Mouse (Mus musculus) urinary bladder, adult 2 months (tissue): ENCODE measurements around the gene Decr2. TPM values are rescaled to one million over a fixed set of nuclear protein-coding genes. Genes with fewer than 3 reads are reported as not detected.
"Not testable (repeated sequence)": the region's sequence is repeated elsewhere in the genome, so short reads cannot be mapped to it uniquely, and the experiment has no call there.

Experiments
- DNase-seq: peaks from one replicate; pipeline ENCODE4 v3.0.0; 2022; ENCODE audit warnings: low spot score
- polyA plus RNA-seq: library from polyadenylated mRNA; depleted of rRNA; stranded (reverse); fragments of >200 nt; gene quantifications from 2 replicates; pipeline ENCODE4 v1.2.3, GENCODE M21; 2012; rRNA removed

Gene Decr2
- 81.4 and 105 TPM in 2 replicates for polyA plus RNA-seq

DNA sequence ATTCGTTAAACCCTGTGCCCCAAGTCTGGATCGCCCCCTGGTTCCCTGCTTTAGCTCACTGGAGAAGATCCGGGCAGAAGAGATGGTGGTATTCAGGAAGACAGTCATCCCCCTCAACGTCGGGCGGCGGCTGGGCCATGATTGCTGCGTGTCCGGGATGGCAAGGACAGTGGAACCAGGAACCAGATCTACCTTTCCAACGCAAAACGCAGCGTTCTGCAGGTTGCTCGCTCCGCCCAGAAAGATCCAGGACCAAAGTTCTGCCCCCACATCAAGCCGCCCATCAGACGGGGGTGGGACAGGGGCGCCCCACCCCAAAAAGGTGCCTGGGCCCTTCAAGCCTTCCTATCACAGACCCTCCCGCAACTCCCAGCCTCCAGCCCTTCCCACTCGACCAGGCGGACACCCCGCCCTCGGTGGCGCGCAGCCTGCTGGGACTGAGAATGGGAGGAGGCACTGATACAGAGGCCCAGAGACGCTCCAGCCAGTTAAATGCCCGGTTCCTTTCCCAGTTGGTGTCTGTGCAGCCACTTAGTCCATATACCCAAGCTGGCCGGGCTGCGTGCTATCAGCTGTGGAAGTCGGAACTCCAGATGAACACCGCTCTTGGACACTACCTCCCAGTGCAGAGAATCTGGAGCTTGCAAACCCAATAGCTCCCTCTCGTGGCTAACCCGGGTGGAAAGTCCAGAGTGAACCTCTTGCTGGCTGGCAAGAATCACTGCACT, at the start of gene Decr2:
Gene Decr2, minus strand, starts transcription at position 433 of the 728 bp plus-strand sequence.
- peak; percentile 82 for DNase-seq

DNA sequence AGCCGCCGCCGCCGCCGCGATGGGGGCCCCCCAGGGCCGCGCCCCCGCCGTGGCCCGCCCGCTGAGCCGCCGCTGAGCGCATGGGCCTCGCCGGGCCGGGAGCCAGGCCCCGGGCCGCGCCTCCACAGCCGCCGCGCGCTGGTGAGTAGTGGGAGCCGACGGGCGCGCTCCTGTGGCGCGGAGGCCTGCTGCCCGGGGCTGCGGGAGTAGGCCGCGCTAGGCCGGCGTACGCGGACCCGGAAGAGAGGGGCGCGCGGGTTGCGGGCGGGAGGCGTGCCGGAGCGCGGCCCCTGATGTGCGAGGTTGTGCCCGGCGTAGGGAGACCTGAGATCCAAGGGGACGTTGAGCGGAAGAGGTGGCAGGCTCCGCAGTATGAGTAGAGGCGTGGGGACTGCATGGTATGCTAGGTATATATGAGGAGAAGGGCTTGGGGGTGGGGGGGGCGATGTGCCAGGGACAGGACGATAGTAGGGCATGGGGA, 48.8 kb upstream of the Decr2 start:
- DNase-seq, result no peak

DNA sequence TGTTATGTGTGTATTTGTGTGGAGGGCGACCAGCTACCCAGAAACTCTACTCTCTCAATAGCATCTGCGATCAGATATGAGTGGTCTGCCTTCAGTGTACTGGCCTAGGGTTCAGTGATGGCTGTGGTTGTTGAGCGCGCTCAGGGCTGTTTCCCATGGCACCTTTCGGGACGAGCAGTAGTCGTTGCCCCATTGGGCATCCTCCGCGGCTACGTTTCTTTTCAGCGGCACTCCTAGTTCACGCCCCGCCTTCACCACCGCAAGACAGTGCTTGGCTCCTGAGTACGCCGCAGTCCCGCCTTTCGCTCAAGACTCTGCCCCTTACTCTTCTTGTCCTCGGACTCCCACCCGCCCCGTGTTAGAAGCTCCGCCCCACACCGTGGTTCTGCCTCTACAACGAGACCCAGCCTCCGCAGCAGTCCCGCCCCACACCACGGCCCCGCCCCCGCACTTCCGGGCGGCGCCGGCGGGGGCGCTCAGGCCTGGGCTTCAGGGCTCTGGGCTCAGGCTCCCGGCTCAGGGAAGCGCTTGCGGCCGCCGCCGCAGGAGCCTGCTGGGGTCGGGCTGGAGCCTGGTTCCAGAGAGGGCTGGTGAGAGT, 48.2 kb upstream of the Decr2 start, which contains the start of gene Axin1:
Gene Axin1, plus strand, starts transcription at position 450 of the 598 bp plus-strand sequence.
- DNase-seq, result peak; percentile 84

DNA sequence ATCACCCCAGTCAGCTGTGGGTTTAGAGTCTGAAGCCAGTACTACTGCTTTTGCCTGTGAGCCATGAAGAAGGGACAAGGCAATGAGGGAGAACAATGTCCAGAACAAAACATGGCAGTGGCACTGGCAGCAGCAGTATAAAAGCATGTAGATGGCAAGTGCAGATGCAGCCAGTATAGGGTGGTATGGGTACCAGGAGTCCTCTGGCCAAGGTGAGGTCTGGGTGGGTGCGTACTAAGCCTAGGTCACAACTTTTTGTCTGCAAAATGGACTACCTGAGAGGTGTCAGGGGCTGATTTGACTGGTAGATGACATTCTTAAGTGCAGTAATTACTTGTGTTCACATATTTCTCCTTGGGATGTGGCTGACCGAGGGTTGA, 47.6 kb upstream of the Decr2 start:
- DNase-seq, result no peak

DNA sequence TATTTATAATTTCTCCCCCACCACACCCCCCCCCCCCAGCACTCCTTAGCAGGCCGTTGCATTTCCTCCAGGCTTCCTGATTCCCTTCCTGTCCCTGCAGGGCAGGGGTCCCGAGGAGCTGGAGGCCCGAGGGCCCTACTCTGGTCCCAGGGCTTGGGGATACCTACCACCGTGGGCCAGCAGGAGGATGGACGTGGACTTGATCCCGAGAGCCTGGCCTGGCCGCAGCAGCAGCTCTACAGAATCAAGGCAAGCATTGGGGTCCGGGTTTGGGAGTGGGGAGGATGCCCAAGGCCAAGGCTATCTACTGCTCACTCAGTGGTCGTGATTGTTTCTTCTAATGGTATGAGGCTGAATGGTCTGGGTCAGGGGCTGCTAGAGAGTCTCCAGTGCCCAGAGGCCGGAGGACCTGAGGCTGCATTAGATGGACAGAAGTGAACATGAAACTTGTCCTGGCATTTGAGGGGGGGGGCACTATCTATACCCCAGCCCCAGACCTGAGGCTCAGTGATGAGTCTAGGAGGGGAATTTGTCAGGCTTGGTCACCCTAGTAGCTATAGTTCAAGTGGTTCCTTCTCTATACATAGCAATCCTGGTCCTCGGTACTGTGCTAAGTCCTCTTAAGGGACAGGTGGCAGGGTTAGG, 47.1 kb upstream of the Decr2 start:
- no peak for DNase-seq

DNA sequence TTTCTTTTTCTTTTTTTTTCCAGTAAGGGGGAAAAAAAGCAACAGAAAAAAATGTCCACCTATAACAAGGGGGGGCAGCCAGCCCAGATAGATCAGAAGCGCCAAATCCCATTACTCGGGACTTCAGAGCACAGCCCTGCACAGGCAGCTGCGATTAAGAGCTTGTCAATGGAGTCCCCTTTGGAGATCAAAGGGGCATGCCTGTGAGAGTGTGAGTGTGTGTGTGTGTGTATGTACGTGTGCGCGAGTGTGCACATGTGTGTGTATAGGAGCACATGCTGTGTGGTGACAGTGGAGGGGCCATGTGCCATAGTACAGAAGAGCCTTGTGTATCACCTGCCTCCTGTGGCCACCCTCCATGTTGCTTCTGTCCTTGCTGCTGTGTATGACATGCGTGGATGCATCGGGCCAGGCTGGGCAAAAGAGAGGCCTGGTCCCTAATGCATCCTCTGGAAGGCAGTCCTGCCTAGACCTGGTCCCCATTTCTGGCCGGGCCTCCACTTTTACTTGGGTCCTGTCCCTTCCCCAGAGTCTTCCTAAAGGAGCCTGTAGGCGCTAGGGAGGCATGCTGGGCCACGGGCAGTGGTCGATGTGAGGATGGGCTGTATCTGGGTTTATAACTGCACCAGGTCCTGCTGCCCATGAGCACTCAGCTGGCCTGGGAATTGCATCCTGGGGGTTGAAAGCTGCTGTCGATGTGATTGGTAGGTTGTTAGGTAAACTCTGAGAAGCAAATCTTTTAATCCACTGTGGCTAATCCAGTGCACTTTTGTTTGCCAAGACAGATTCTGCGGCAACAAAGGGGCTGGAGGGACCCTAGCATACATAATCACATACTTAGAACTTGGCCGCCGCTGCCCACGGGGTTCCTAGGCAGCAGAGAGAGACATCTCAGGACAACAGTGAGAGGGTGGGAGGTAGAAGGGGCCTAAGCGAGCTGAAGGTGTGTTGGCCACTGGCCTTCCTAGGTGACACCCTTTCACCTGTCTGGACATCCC, 42.0 kb upstream of the Decr2 start:
- DNase-seq, result no peak

DNA sequence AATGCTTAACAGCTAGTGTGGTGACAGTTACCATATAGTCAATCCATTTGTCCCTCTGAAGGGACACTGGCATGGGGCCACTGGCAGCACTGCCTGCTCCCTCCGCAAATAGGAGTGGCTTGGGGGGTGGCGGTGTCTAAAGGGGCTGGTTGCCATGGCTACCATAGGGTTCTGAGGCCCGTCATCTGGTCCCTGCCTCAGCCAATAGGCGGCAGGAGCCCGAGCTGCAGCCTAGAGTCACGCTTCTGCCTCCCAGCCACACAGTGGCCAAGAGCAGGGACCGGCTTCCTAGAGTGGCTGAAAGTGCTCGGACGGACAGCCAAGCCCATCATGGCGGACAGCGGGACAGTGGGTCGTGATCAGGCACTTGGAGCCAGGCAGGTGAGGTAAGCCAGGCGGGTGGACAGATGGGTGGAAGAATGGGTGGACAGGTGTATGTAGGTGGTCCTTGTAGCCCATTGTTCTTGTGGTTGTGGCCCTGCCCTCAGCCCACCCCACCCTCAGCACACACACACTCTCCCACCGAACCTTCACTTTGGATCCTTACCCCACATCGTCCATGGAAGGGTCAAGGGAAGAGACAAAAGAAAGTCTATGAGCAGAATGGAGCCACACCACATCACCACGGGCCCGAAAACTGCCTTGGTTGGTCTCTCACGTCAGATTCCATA, 41.1 kb upstream of the Decr2 start:
- no peak for DNase-seq

DNA sequence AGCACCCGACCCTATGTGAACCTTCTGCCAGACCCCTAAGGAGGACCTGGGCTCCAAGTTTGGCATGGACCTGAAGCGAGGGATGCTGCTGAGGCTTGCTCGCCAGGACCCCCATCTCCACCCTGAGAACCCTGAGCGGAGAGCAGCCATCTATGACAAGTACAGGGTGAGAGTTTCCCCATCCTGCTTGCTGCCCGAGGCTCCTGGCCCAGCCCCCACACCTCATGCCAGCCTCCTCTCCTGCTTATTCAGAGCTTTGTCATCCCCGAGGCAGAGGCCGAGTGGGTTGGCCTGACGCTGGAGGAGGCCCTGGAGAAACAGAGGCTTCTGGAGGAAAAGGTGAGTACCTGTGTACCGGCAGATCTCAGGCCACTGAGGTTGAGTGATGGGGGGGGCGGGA, 35.1 kb upstream of the Decr2 start:
- no peak for DNase-seq

DNA sequence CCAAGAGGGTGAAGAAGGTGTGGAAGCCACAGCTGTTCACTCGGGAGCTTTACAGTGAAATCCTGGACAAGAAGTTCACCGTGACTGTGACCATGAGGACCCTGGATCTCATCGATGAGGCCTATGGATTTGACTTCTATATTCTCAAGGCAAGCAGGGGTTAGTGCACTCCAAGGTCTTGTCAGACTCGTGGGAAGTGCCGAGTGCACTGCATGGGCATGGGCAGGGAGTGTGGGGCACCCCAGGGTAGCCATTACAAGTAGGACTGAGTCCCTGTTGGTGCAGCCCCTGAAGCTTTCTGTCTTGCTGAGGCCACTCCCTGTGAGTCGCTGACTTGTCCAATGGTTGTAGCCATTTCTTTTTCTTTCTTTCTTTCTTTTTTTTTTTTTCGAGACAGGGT, 34.4 kb upstream of the Decr2 start:
- no peak for DNase-seq

DNA sequence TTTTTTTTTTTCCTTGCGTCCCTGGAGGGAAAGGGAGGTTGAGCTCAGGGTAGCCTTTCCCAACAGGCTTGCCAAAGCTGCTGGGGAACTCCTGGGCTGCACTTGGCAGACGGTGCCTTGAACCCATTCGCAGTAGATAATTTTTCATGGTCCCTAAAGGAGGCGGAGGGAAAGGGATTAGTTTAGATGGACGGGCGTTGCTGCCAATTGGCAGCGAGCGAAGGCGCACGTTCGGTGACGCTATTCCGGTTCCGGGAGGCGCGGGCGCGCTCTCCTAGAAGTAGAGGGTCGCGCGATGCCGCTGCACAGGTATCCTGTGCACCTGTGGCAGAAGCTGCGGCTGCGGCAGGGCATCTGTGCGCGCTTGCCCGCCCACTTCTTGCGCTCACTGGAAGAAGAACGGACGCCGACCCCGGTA, 33.1 kb upstream of the Decr2 start, which contains the start of gene Mrpl28:
Gene Mrpl28, plus strand, starts transcription at position 234 of the 418 bp plus-strand sequence.
- DNase-seq, result peak; percentile 67

DNA sequence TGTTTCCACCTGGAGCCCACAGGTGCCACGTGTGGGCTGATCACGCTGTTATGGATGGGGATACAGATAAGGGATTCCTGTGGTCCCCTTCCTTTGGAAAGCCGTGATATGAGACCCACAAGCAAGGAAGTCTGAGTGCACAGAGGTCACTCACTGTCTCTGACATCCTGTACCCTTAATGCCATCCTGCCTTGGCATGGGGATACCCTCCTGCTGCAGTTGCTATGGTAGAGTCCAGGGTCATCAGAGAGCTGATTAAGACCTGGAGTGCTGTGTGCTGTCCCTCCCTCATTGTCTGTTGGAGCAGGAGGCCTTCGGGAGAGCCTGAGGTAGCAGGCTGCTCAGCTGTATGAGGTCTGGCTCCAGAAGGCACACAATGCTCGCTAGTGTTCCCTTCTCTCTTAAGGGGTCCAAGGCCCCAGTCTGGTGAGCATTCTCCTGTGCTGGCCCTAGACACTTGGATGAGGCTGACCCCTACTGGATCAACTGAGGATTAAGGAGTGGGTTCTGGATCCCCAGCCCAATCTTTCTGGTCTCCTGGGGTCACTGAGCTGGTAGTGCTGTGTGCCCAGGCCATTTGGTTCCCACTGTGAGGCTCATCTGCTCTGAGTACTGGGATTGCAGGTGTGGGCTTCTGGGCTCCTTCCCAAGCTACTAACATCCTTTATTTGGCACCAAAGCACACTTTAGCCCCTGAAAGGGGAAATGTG, 32.4 kb upstream of the Decr2 start:
- no peak for DNase-seq

DNA sequence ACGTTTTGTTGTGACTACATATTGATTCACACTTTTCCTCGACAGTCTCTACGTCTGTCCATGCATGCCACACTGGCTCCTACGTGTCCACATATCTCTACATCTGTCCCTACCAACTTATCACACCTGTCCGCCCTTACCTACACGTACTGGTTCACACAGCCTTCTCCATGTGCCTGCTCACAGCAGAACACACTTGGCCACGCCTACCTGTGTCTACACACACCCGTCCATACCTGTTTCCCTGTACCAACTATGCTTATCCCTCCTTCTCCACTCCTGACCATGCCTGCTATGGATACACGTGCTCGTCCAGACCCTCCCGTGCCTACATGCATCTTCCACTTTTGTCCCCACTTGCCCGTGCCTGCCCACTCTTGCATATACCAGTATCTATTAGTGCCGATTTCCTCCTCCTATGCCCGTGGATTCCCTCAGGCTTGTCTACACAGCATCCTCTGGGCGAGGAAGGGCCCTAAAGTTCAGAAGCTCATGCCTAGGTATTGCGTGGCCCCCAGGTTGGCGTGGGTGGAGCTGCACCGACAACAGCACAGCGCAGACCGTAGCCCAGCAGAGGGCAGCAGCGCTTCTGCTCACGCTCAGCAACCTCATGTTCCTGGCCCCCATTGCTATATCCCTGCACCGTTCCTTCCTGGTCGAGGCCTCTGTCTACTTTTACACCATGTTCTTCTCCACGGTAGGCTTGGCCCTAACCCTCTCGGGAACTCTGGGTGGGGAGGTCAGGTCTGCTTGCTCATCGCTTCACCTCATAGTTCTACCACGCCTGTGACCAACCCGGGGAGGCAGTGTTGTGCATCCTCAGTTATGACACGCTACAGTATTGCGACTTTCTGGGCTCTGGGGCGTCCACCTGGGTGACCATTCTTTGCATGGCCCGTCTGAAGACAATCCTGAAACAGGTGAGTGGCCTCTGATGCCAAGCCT, 29.9 kb upstream of the Decr2 start:
- DNase-seq, result no peak

DNA sequence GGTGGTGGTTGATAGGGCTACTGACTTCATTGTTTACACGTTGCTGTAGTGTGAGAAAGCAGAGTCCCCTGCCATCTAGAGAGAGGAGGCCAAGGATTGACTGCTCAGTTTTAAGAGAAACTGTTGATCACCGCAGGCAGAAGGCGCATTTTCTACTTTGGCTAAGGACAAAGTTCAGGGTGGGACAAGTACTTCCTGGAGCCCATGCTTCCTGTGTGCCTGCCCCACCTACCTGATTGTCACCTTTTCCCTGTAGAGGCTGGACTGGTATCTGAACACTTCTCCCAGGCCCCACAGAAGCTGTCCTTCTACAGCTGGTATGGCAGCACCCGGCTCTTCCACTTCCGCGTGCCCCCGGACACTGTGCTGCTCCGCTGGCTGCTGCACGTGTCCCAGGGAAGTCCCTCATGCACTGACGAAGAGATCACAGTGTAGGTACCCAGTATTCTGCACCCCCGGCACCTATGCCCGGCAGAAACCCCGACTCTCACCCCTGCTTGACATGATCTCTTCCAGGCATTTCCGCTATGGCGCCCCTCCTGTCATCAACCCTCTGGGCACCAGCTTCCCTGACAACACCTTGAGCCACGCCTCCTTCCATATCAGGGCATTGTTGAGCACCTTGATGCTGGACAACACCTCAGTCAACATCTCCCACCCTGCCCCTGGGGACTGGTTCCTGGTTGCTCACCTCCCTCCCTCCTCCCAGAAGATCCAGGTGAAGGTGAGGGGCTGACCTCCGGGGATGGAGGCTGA, 26.5 kb upstream of the Decr2 start:
- DNase-seq, result no peak

DNA sequence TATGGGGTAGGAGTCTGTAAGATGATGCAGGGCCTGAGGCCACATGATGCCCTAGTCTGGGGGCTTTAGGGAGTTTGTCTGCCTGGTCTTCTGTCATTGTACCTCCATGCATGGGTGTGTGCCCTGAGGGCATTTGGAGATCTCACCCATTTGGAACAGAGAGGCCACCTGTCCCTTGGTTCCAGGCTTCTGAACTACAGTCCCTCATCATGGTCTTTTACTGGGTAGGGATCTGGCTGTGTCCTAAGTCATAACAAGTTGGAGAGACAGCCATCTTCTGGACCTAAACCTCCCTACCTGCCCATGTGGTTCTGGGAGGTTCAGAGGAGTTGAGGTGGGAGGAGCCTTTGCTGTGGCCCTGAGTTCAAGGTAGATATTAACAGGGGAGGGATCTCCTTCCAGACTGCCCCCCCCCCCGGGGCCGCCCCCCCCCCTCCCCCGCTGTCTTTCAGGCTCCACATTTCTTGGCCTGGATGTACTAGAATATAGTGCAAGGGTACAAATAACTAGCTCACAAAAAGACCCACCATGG, 25.9 kb upstream of the Decr2 start:
- no peak for DNase-seq

DNA sequence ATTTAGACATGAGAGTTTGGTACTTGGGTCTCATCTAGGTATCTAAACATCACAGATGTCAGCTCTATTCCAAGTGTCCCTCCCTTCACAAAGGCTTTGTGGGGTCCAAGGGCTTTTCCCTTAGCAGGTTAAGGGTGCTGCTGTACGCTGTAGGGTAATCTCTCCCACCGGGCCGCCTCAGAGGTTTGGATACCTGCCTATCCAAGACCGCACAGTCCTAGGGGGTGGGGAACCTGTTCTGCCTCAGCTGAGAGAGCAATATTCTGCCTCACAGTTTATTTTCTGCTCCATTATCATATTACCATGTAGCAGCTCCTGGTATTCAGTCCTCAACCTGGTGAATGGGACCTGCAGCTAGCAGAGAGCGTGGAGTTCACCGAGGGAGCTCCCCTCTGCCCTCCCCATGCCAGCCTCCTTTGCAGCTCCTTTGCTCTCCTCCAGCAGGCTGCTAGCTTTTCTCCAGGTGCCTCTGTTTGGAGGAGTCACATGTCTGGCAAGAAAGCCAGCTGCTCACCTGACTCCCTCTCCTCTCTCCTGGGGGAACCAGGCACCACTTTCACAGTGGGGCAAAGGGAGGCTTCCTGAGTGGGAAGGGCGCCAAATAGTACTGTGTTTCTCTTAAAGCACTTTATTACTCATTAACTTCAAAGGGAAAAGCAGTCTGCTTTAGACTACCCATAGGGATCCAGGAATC, 25.2 kb upstream of the Decr2 start:
- no peak for DNase-seq

DNA sequence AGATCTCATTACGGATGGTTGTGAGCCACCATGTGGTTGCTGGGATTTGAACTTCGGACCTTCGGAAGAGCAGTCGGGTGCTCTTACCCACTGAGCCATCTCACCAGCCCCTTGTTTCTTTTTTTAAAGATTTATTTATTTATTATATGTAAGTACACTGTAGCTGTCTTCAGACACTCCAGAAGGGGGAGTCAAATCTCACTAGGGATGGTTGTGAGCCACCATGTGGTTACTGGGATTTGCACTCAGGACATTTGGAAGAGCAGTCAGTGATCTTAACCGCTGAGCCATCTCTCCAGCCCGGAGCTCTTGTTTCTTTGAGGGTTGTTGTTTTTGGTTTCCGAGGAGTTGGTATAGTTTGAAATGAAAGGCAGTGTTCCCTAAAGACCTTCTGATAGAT, 24.3 kb upstream of the Decr2 start:
- DNase-seq, result not testable (repeated sequence)

DNA sequence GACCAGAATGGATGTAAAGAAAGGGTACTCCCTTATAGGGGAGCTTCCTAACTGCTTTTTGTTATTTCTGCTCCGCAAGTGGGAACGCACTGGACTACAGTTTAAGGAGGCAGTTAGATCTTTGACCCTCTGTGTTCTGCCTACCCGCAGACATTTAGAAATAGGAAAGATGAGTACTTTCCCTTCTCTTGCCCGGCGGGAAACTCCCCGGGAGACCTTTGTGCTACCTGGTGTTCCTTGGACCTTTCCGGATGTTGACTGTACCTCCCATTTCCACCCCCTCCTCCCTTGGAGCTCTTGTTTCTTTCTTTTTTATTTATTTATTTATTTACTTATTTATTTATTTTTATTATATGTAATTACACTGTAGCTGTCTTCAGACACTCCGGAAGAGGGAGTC, 23.9 kb upstream of the Decr2 start:
- no peak for DNase-seq
